Mouse (Mus musculus): ENCODE measurements at regions not wholly inside any gene's neighbourhood (a gene's known extent, or its start where the extent isn't known, plus 50 kb on each side); places are given as distances from the start of the nearest gene placed in this dataset.

- TF ChIP-seq POLR2A (IDR thresholded peaks at IDR 0.05; ENCODE audit: low read depth, low read length) = no peak
- TF ChIP-seq CTCF (IDR thresholded peaks at IDR 0.05; ENCODE audit: borderline replicate concordance, insufficient read depth, low read length) = no peak
These were observed 113.2 kb downstream of the Efnb1 start for GRCm38 (mm10) chrX:99249038-99249607.
